Mouse (Mus musculus): Measurements from ENCODE around the gene Eml6.
"Not testable (repeated sequence)": the region's sequence is repeated elsewhere in the genome, so short reads cannot be mapped to it uniquely, and the experiment has no call there.

The Eml6 gene

GRCm38 (mm10) chr11:29768523-29768922, 257.3 kb downstream of the Eml6 start:
- in situ Hi-C loops (cut with MboI; ENCODE audit: low pct_unique_long_range_greater_than_20kb in 1 of 2, low sequenced_read_pairs in 2 of 2, unreplicated experiment in 1 of 2): no loop called here

- in situ Hi-C loops (cut with MboI; ENCODE audit: low pct_unique_long_range_greater_than_20kb in 1 of 2, low sequenced_read_pairs in 2 of 2, unreplicated experiment in 1 of 2): no loop called here
Measured at GRCm38 (mm10) chr11:29766313-29766982, 259.4 kb downstream of the Eml6 start.

GRCm38 (mm10) chr11:29765063-29765462, 260.8 kb downstream of the Eml6 start:
- in situ Hi-C loops (cut with MboI; ENCODE audit: low pct_unique_long_range_greater_than_20kb in 1 of 2, low sequenced_read_pairs in 2 of 2, unreplicated experiment in 1 of 2): no loop called here

GRCm38 (mm10) chr11:29762768-29763167, 263.1 kb downstream of the Eml6 start:
- in situ Hi-C loops (cut with MboI; ENCODE audit: low pct_unique_long_range_greater_than_20kb in 1 of 2, low sequenced_read_pairs in 2 of 2, unreplicated experiment in 1 of 2): no loop called here

- in situ Hi-C loops (cut with MboI; ENCODE audit: low pct_unique_long_range_greater_than_20kb in 1 of 2, low sequenced_read_pairs in 2 of 2, unreplicated experiment in 1 of 2): no loop called here
Measured at GRCm38 (mm10) chr11:29761387-29761786, 264.4 kb downstream of the Eml6 start.

- in situ Hi-C loops (cut with MboI; ENCODE audit: low pct_unique_long_range_greater_than_20kb in 1 of 2, low sequenced_read_pairs in 2 of 2, unreplicated experiment in 1 of 2): no loop called here
Measured at GRCm38 (mm10) chr11:29758617-29759016, 267.2 kb downstream of the Eml6 start.

- in situ Hi-C loops (cut with MboI; ENCODE audit: low pct_unique_long_range_greater_than_20kb in 1 of 2, low sequenced_read_pairs in 2 of 2, unreplicated experiment in 1 of 2): not testable (repeated sequence)
Measured at GRCm38 (mm10) chr11:29756007-29756406, 269.8 kb downstream of the Eml6 start.

- in situ Hi-C loops (cut with MboI; ENCODE audit: low pct_unique_long_range_greater_than_20kb in 1 of 2, low sequenced_read_pairs in 2 of 2, unreplicated experiment in 1 of 2): no loop called here
Measured at GRCm38 (mm10) chr11:29751648-29752611, 273.9 kb downstream of the Eml6 start.

GRCm38 (mm10) chr11:29751013-29751412, 274.8 kb downstream of the Eml6 start:
- in situ Hi-C loops (cut with MboI; ENCODE audit: low pct_unique_long_range_greater_than_20kb in 1 of 2, low sequenced_read_pairs in 2 of 2, unreplicated experiment in 1 of 2): no loop called here

- in situ Hi-C loops (cut with MboI; ENCODE audit: low pct_unique_long_range_greater_than_20kb in 1 of 2, low sequenced_read_pairs in 2 of 2, unreplicated experiment in 1 of 2): no loop called here
Measured at GRCm38 (mm10) chr11:29749468-29749829, 276.4 kb downstream of the Eml6 start.

- in situ Hi-C loops (cut with MboI; ENCODE audit: low pct_unique_long_range_greater_than_20kb in 1 of 2, low sequenced_read_pairs in 2 of 2, unreplicated experiment in 1 of 2): no loop called here
Measured at GRCm38 (mm10) chr11:29748750-29749467, 276.9 kb downstream of the Eml6 start.

GRCm38 (mm10) chr11:29747881-29748280, 278.0 kb downstream of the Eml6 start:
- in situ Hi-C loops (cut with MboI; ENCODE audit: low pct_unique_long_range_greater_than_20kb in 1 of 2, low sequenced_read_pairs in 2 of 2, unreplicated experiment in 1 of 2): no loop called here

- in situ Hi-C loops (cut with MboI; ENCODE audit: low pct_unique_long_range_greater_than_20kb in 1 of 2, low sequenced_read_pairs in 2 of 2, unreplicated experiment in 1 of 2): no loop called here
Measured at GRCm38 (mm10) chr11:29747365-29747764, 278.5 kb downstream of the Eml6 start.

- in situ Hi-C loops (cut with MboI; ENCODE audit: low pct_unique_long_range_greater_than_20kb in 1 of 2, low sequenced_read_pairs in 2 of 2, unreplicated experiment in 1 of 2): no loop called here
Measured at GRCm38 (mm10) chr11:29746203-29746602, 279.6 kb downstream of the Eml6 start.

- in situ Hi-C loops (cut with MboI; ENCODE audit: low pct_unique_long_range_greater_than_20kb in 1 of 2, low sequenced_read_pairs in 2 of 2, unreplicated experiment in 1 of 2): no loop called here
Measured at GRCm38 (mm10) chr11:29745513-29745912, 280.3 kb downstream of the Eml6 start.

- in situ Hi-C loops (cut with MboI; ENCODE audit: low pct_unique_long_range_greater_than_20kb in 1 of 2, low sequenced_read_pairs in 2 of 2, unreplicated experiment in 1 of 2): no loop called here
Measured at GRCm38 (mm10) chr11:29744760-29745430, 280.9 kb downstream of the Eml6 start.

GRCm38 (mm10) chr11:29739752-29740151, 286.1 kb downstream of the Eml6 start:
- in situ Hi-C loops (cut with MboI; ENCODE audit: low pct_unique_long_range_greater_than_20kb in 1 of 2, low sequenced_read_pairs in 2 of 2, unreplicated experiment in 1 of 2): no loop called here

- in situ Hi-C loops (cut with MboI; ENCODE audit: low pct_unique_long_range_greater_than_20kb in 1 of 2, low sequenced_read_pairs in 2 of 2, unreplicated experiment in 1 of 2): no loop called here
Measured at GRCm38 (mm10) chr11:29727901-29728300, 297.9 kb downstream of the Eml6 start.

- in situ Hi-C loops (cut with MboI; ENCODE audit: low pct_unique_long_range_greater_than_20kb in 1 of 2, low sequenced_read_pairs in 2 of 2, unreplicated experiment in 1 of 2): no loop called here
Measured at GRCm38 (mm10) chr11:29725610-29726009, 300.2 kb downstream of the Eml6 start.

All from mouse embryonic stem cell (cell line).